Mouse (Mus musculus) adrenal gland, postnatal 4 days (tissue): ENCODE measurements around the gene Gm14147. TPM values are rescaled to one million over a fixed set of nuclear protein-coding genes. Genes with fewer than 3 reads are reported as not detected.
"Not testable (repeated sequence)": the region's sequence is repeated elsewhere in the genome, so short reads cannot be mapped to it uniquely, and the experiment has no call there.

Source experiments
- DNase-seq, 2 experiments: peaks; one replicate each; pipeline ENCODE4 v3.0.0; 2021 to 2022; ENCODE audit warnings: low spot score in 2 of 2, mixed read lengths in 2 of 2
- long read RNA-seq, 2 experiments: library from polyadenylated mRNA; stranded (forward); transcript quantifications; one replicate each; pipeline ENCODE4 v2.0.0; 2021
- total RNA-seq, 2 experiments: library from RNA; stranded (reverse); gene quantifications; 2 replicates each; pipeline ENCODE4 v1.2.3; 2021

The Gm14147 gene
- not detected for total RNA-seq
- long read RNA-seq, experiment 1: 0 reads
- long read RNA-seq, experiment 2: 0 reads

GRCm38 (mm10) chr2:151097945-151098344 is at the start of gene Gm14147:
TSS of gene Gm14147 (plus strand) at chr2:151098245.
- not testable (repeated sequence) for DNase-seq

GRCm38 (mm10) chr2:151056637-151057036 is 41.4 kb upstream of the Gm14147 start:
- no peak for DNase-seq

GRCm38 (mm10) chr2:151092250-151092649 is 5.8 kb upstream of the Gm14147 start, which contains the start of gene Gm14151:
TSS of gene Gm14151 (minus strand) at chr2:151092350.
- not testable (repeated sequence) for DNase-seq

Other genes with a start within 250 kb of the Gm14147 start
- gene Abhd12, start 193.5 kb upstream of the Gm14147 start, total RNA-seq: 10 to 100 TPM; 52.0 to 52.8 TPM
- gene Gins1, start 192.8 kb upstream of the Gm14147 start, total RNA-seq: 10 to 100 TPM; 12.6 to 12.9 TPM
- gene Ninl, start 58.9 kb upstream of the Gm14147 start, total RNA-seq: 10 to 100 TPM; 29.1 to 31.7 TPM
- 10 to 100 TPM; 16.2 to 17.8 TPM for gene Nanp, start 58.8 kb upstream of the Gm14147 start, total RNA-seq
- not detected for gene Gm14151, start 5.9 kb upstream of the Gm14147 start, total RNA-seq